11 mouse cellular contexts compared by ENCODE assay signal in the genomic region with DNA sequence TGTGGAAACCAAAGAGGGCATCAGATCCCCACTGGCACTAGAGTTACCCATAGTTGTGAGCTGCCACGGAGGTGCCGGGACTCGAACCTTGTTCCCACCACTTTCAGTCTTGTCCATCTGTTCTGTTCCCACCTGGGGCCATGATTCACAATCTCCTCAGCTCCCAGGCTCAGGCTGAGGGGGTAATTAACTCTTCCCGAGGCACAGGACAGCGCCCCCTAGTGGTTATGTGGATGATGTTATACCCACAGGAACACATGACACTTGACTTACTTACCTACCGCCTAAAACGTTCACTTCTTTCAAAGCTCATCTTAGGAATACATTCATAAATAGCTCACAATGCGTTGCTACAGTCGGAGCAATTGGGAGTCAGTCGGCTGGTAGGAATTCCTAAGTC. TPM values are rescaled to one million over a fixed set of nuclear protein-coding genes. Genes with fewer than 3 reads are reported as not detected.
A peak's percentile ranks its signal among the peaks of the same experiment; 100 is the strongest.
DNase-seq lines count a peak whose midpoint lies in the region; TF ChIP-seq lines count a peak whose summit lies in the region.
"Had no signal": no experiment of that assay in that cellular context is flagged by ENCODE, and none has a peak within 500 bp of the region (broad histone marks: within the 10 kb centered on the region; RNA-seq: fewer than 3 reads in every experiment).

No protein-coding gene starts in this region.

- 68% methylated on average over 10 of the region's 10 CpGs for WGBS in limb, embryonic 10.5 days

- H3K36me3 ChIP-seq in limb, embryonic 10.5 days, result peaks cover 40% of the 10 kb centered on the region

- intact Hi-C loops in left cerebral cortex, adult 2 months (cut with DNase I), result loop anchor here (10.0 kb wide), 1 partner anchor 322 kb away; no protein-coding TSS in a partner anchor
- intact Hi-C loops in left cerebral cortex, postnatal 36 days (cut with DNase I), result no loop called here

- TF ChIP-seq CTCF in left cerebral cortex, adult 2 months (IDR thresholded peaks at IDR 0.05), result peak; percentile 71

- no peaks in the 10 kb centered on the region for H3K9me3 ChIP-seq in limb, embryonic 10.5 days (replicated peaks)
- H3K9me3 ChIP-seq: intestine, embryonic 15.5 days; midbrain, embryonic 15.5 days had no signal

- H3K4me3 ChIP-seq in left cerebral cortex, adult 2 months, result no peak overlapping the region
- no peak overlapping the region for H3K4me3 ChIP-seq in limb, embryonic 10.5 days
- H3K4me3 ChIP-seq: intestine, embryonic 15.5 days; midbrain, embryonic 15.5 days had no signal

- no peak for DNase-seq in left cerebral cortex, adult 2 months (ENCODE audit: extremely low spot score in 1 of 2, low spot score in 2 of 2)
- no peak for DNase-seq in left cerebral cortex, postnatal 36 days (ENCODE audit: low spot score in 2 of 2)
- peak; percentile 21 to 29 for DNase-seq in B cell, adult 2 months
- peak; percentile 66 for DNase-seq in NIH3T3 (ENCODE audit: low read depth)
- peak; percentile 49 for DNase-seq in limb, embryonic 10.5 days (ENCODE audit: low spot score)
- DNase-seq in gastrocnemius, postnatal 10 days, result no peak
- DNase-seq in kidney, postnatal 14 days, result no peak
- DNase-seq: gastrocnemius, postnatal 25 days; right cerebral cortex, adult 18-20 months had no signal

- H3K27me3 ChIP-seq in limb, embryonic 10.5 days (ENCODE audit: low read depth, poor library complexity, severe bottlenecking), result no peaks in the 10 kb centered on the region
- H3K27me3 ChIP-seq: intestine, embryonic 15.5 days; midbrain, embryonic 15.5 days had no signal

- 0 out of 2 replicates have a peak, but pooled peaks cover 4% of the 10 kb centered on the region for H3K4me1 ChIP-seq in limb, embryonic 10.5 days
- H3K4me1 ChIP-seq: midbrain, embryonic 15.5 days had no signal

- H3K27ac ChIP-seq in left cerebral cortex, adult 2 months, result no peak overlapping the region
- H3K27ac ChIP-seq in limb, embryonic 10.5 days, result no peak overlapping the region
- H3K27ac ChIP-seq: intestine, embryonic 15.5 days; midbrain, embryonic 15.5 days had no signal

RNA-seq across cellular contexts. Expression of a gene that starts 18.1 kb away (rescaled TPM):
- total RNA-seq in left cerebral cortex, adult 2 months (2021), result 100 to 1,000 TPM; 242 to 249 TPM
- 100 to 1,000 TPM; 261 to 264 TPM for total RNA-seq in left cerebral cortex, postnatal 36 days (2021)
- 50.3 and 50.7 TPM in 2 replicates for polyA plus RNA-seq in limb, embryonic 10.5 days (2016; fragmentation: Nextera tagmentation; extraction: Ambion mirVana)
- 10 to 100 TPM; 46.3 to 55.1 TPM for total RNA-seq in gastrocnemius, postnatal 10 days (2021)

Comparison
In these comparisons a context has a peak if more than half of its experiments do, and no peak if none do; other contexts are left out.
1. DNase-seq: peak in B cell, adult 2 months (2 of 2), NIH3T3 (single experiment) and limb, embryonic 10.5 days (single experiment); none in left cerebral cortex, adult 2 months (0 of 2), left cerebral cortex, postnatal 36 days (0 of 2), gastrocnemius, postnatal 10 days (single experiment) and kidney, postnatal 14 days (single experiment).
2. RNA of a gene that starts 18.1 kb away (total RNA-seq): 261 to 264 TPM in left cerebral cortex, postnatal 36 days and 242 to 249 TPM in left cerebral cortex, adult 2 months; 46.3 to 55.1 TPM in gastrocnemius, postnatal 10 days; every median in the first group is over 4 times any median in the second.